Mouse (Mus musculus) limb, embryonic 10.5 days (tissue): ENCODE measurements around the gene Fmo1. TPM values are rescaled to one million over a fixed set of nuclear protein-coding genes. Genes with fewer than 3 reads are reported as not detected.

Experiments used
- DNase-seq: peaks from one replicate; pipeline ENCODE4 v3.0.0-alpha.2; 2017; ENCODE audit warnings: low spot score
- H3K27ac ChIP-seq: fragments of 300-500 bp; sonication (generic); 2 replicates; pipeline ENCODE4 v1.5.1; 2016; ENCODE audit warnings: mild to moderate bottlenecking
- H3K27me3 ChIP-seq: fragments of 300-500 bp; sonication (generic); 2 replicates; pipeline ENCODE4 v1.6.1; 2016; ENCODE audit warnings: low read depth, mild to moderate bottlenecking; ENCODE audit not compliant: poor library complexity, severe bottlenecking
- H3K36me3 ChIP-seq: fragments of 300-500 bp; sonication (generic); 2 replicates; pipeline ENCODE4 v1.6.1; 2016; ENCODE audit warnings: mild to moderate bottlenecking, moderate library complexity
- H3K4me1 ChIP-seq: fragments of 300-500 bp; sonication (generic); 2 replicates; pipeline ENCODE4 v1.6.1; 2016
- H3K4me3 ChIP-seq: fragments of 300-500 bp; sonication (generic); 2 replicates; pipeline ENCODE4 v1.5.1; 2016; ENCODE audit warnings: mild to moderate bottlenecking, moderate library complexity
- H3K9me3 ChIP-seq: fragments of 300-500 bp; sonication (generic); replicated peaks from 2 replicates; pipeline ENCODE4 v1.6.1; 2016; ENCODE audit warnings: mild to moderate bottlenecking
- WGBS: fragments of 180-500 bp; shearing (Covaris S2); methylation state at CpG from one replicate; pipeline ENCODE4 v1.1.7; 2016; 5-methylcytosine and 5-hydroxymethylcytosine counted together
- polyA plus RNA-seq: library from polyadenylated mRNA; unstranded; fragments of >200 nt; fragmentation: Nextera tagmentation; extraction: Ambion mirVana; gene quantifications from 2 replicates; pipeline ENCODE4 v1.2.1, GENCODE M21; 2016

Fmo1 gene
- polyA plus RNA-seq, 1 experiment from 2014 or later: 2.1 TPM

DNA sequence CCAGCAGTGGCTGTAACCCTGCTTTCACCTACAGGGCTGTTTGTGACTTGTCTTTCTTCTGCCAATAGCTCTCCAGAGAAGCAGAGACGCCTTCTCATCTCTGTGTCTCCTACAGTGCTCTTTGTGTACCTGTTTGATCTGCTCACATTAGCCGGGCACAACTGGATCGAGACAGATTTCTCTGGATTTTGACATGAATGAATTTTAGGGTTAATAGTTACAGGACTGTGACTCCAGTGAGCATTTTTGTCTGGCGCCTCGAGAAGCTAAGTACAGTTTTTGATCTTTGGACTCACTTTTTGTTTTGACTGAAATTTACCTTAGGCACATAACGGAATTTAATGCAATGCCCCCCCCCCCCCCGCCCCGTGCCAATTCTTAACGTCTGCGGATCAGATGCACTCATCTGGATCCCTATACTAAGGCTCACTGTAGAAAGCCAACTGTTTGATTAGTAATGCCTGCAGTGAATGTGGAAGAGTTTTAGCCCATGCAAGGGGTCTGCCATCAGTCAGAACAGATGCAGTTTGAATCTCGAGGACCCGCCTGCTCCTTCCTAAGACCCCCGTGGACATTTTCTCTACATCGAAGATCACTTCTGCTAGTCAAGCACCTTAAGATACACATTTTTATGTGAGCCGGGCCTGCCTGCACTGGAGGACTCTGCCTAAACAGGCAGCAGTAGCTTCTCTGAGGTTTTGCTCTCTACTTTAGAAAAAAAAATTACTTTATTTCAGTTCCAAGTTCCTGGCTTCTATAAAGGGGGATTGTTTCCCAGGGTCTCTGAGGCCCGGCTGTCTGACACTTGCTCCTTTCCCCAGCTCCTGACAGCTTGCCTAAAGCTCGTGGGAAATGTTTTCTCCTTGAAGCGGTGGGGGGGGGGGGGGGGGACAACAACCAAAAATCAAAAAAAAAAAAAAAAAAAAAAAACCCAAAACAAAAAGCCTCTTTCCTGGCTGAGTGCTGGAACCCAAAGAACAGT lies 8.4 kb downstream of the Fmo1 start:
- DNase-seq: no peak
- Histone ChIP-seq H3K4me3 (no peak overlapping the region), H3K9me3 (no peaks in the 10 kb centered on the region), H3K27ac (peak overlapping the region; percentile 65; the same call in 1 of the 2 replicates), H3K27me3 (no peaks in the 10 kb centered on the region), H3K4me1 (peaks cover 30% of the 10 kb centered on the region), H3K36me3 (no peaks in the 10 kb centered on the region)
- WGBS: 81% methylated on average over 18 of the region's 18 CpGs

DNA sequence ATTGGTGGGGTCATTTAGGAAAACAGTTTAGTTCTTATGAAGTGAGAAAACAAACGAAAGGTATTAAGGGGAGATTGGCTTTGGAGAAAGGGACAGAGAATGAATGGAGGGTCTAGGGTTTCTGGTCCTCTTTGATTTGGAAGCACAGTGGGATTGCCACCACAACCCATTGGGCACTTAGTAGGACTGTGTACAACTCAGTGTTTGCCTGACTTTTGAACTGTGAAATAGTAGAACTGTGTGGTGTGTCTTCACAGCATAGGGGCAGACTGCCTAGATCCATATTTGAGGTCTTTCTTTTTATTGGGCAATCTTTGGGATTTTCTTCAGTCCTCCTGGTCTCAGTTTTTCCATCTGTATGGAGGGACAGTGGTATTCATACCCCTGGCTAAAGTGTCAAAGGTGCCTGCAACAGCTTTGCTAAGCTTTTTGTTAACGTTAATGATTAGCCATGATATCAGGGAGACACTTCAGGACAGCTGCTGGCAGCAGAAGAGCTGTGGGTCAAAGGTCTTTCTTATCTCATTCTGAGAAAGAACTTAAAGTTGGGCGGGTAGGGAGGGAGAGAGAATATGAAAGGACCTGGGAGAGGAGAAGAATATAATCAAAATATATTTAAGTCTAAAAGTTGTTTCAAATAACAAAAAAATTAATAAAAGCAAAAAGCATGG lies 12.5 kb downstream of the Fmo1 start:
- Histone ChIP-seq H3K27ac (no peak overlapping the region), H3K4me3 (no peak overlapping the region), H3K36me3 (no peaks in the 10 kb centered on the region), H3K4me1 (peaks cover 10% of the 10 kb centered on the region; the same call in 1 of the 2 replicates), H3K27me3 (no peaks in the 10 kb centered on the region), H3K9me3 (no peaks in the 10 kb centered on the region)
- no peak for DNase-seq
- WGBS: 84% methylated on average over 3 of the region's 3 CpGs

DNA sequence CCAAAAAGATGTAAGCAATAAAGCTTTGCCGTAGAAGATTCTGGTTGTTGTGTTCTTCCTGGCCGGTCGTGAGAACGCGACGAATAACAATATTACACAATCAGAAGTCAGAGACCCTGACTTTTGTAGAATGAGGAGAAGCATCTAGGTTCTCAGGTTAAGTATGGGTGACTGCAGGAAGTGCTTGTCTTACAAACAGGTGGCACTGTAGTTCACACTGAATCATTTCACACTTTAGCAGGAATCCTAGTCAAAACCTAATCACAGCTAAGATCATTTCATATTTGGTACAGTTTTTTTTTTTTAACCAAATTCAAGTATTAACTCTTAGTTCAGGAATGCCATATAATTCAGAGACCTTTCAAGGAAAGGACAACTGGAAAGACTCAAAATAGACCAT lies 18.9 kb downstream of the Fmo1 start:
- Histone ChIP-seq H3K4me3 (no peak overlapping the region), H3K9me3 (no peaks in the 10 kb centered on the region), H3K4me1 (no peaks in the 10 kb centered on the region), H3K27me3 (no peaks in the 10 kb centered on the region), H3K27ac (no peak overlapping the region), H3K36me3 (no peaks in the 10 kb centered on the region)
- no peak for DNase-seq
- WGBS: over 99% methylated on average over 6 of the region's 6 CpGs

DNA sequence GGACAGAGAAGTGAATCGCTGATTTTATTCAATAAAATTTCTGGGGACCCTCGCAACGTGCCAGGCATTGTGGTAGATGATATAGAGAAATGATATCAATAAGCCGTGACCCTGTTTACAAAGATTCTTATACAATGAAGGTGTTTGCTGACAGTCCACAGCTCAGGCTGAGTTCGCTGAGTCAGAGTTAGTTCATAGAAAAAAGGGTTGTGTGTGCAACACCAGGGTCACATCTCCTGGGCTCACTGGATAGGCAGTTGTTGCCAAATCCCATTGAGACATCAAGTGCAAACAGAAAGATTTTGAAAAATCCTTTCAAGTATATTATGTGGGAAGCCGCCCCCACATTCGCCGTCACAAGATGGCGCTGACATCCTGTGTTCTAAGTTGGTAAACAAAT lies 26.2 kb downstream of the Fmo1 start:
- Histone ChIP-seq H3K27me3 (no peaks in the 10 kb centered on the region), H3K4me1 (no peaks in the 10 kb centered on the region), H3K9me3 (no peaks in the 10 kb centered on the region), H3K36me3 (no peaks in the 10 kb centered on the region), H3K4me3 (no peak overlapping the region), H3K27ac (no peak overlapping the region)
- DNase-seq: no peak
- WGBS: 95% methylated on average over 9 of the region's 9 CpGs

DNA sequence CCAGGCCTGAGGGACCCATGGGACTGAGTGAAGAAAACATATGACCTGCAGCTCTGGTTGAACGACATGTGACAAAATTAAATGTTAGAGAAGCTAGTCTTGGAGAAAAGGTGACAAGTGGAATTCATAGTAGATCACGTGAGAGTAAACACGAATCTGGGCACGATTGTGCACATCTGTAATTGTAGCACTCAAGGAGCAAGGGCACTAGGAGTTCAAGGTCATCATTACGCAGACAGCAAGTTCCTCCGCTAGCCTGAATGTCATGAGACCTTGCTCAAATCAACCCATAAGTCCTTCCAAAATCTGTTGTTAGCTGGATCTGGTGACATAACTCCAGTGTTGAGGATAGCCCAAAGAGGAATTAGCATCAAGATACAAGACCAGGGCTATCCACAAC lies 27.4 kb downstream of the Fmo1 start:
- Histone ChIP-seq H3K4me1 (no peaks in the 10 kb centered on the region), H3K9me3 (no peaks in the 10 kb centered on the region), H3K27me3 (no peaks in the 10 kb centered on the region), H3K27ac (no peak overlapping the region), H3K36me3 (no peaks in the 10 kb centered on the region), H3K4me3 (no peak overlapping the region)
- 94% methylated on average over 6 of the region's 6 CpGs for WGBS
- DNase-seq: no peak

DNA sequence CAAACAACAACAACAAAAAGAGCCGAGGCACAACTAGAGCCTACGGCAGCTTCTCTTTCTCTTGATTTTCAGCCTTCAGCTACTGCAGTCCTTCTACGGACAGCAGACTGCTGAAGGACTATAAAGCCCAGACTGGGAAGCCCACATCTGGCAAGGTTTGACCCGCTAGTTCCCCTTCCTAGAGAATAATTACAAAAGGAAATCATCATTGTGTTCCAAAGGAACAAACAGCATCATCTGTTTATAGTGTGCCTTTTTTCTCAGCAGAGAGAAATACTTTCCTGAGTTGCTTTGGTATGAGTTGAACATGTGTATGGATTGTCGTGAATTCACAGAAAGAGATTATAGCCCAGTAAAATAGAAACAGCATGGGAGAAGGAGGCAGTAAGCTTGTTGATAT lies 32.1 kb downstream of the Fmo1 start:
- Histone ChIP-seq H3K4me3 (no peak overlapping the region), H3K27ac (no peak overlapping the region), H3K36me3 (no peaks in the 10 kb centered on the region), H3K27me3 (no peaks in the 10 kb centered on the region), H3K9me3 (no peaks in the 10 kb centered on the region), H3K4me1 (peaks cover 12% of the 10 kb centered on the region)
- 84% methylated on average over 5 of the region's 5 CpGs for WGBS
- no peak for DNase-seq

DNA sequence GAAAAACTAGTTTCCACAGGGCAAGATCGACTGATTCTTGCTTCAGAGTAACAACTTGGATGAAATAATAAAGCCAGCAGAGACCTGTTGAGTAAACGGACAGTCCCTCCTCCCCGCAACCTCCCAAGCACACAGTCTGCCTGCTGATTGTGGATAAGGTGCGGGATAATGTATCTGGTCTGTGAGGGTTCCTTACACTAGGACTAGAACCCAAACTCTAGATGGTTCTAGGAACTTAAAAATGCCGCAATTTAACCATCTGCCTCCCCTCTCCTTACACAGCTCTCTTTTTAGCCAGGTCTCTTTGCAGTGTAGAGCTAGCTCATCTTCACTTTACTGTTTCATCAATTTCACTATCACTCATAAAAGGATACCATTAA lies 33.8 kb downstream of the Fmo1 start:
- 65% methylated on average over 5 of the region's 5 CpGs for WGBS
- Histone ChIP-seq H3K4me3 (peak overlapping the region; percentile 10; the same call in 1 of the 2 replicates), H3K27me3 (no peaks in the 10 kb centered on the region), H3K27ac (peak overlapping the region; percentile 83), H3K9me3 (no peaks in the 10 kb centered on the region), H3K36me3 (no peaks in the 10 kb centered on the region), H3K4me1 (peaks cover 12% of the 10 kb centered on the region)
- no peak for DNase-seq

DNA sequence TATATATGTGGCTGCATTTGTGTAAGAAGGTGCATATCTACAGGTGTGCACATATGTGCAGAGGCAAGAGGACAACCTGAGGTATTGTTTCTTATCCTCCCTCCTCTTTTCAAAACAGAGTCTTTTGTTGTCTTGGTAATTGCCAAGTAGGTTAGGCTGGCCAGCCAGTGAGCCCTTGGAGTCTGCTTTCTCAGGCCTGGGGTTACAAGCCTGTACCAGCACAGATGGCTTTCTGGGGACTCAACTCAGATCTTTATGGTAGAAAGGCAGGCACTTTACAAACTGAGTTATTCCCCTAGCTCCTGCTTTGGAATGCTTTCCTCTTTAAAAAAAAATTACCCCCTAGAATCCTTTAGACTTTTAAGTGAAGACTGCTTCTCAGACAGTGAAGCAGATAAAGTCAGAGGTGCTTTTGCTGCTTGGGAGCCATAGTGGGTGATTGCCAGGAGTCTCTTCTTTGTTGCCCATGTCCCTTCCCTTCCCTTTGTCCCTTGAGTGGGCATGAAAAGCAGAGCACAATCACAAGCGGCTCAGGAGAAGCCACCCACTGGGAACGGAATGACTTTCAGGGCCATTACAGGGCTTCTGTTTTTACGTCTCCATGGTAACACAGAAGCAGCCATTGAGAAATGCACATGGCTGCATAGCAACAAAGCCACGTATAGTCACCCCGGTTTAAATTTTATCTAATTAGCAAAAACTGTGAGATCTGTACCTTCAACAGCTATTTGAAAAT lies 34.4 kb downstream of the Fmo1 start:
- Histone ChIP-seq H3K4me1 (peaks cover 12% of the 10 kb centered on the region), H3K36me3 (no peaks in the 10 kb centered on the region), H3K4me3 (peak overlapping the region; percentile 10; the same call in 1 of the 2 replicates), H3K9me3 (no peaks in the 10 kb centered on the region), H3K27ac (peak overlapping the region; percentile 83), H3K27me3 (no peaks in the 10 kb centered on the region)
- peak; percentile 51 for DNase-seq
- 11% methylated on average over 5 of the region's 5 CpGs for WGBS

DNA sequence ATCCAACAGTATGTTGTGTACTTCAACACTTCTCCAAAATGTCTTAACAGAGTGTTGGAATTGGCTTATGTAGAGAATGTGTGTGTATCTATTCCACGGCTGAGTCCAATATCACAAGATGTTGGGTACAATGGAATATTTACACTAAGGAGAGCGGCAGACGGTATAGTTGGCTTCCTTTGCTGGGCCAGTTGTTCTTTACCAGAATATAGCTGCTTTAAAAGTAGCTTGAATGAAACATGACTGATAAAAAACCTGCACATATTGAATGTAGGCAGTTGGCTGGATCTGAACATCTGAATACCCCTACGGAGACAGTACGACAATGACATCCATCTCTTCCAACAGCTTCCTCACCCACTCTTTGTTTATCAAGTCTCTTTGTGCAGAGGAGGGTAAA lies 47.1 kb downstream of the Fmo1 start:
- H3K4me3 ChIP-seq: no peak overlapping the region
- no peaks in the 10 kb centered on the region for H3K9me3 ChIP-seq
- 95% methylated on average over 5 of the region's 5 CpGs for WGBS
- no peaks in the 10 kb centered on the region for H3K27me3 ChIP-seq
- H3K27ac ChIP-seq: no peak overlapping the region
- no peaks in the 10 kb centered on the region for H3K36me3 ChIP-seq
- DNase-seq: no peak
- no peaks in the 10 kb centered on the region for H3K4me1 ChIP-seq

DNA sequence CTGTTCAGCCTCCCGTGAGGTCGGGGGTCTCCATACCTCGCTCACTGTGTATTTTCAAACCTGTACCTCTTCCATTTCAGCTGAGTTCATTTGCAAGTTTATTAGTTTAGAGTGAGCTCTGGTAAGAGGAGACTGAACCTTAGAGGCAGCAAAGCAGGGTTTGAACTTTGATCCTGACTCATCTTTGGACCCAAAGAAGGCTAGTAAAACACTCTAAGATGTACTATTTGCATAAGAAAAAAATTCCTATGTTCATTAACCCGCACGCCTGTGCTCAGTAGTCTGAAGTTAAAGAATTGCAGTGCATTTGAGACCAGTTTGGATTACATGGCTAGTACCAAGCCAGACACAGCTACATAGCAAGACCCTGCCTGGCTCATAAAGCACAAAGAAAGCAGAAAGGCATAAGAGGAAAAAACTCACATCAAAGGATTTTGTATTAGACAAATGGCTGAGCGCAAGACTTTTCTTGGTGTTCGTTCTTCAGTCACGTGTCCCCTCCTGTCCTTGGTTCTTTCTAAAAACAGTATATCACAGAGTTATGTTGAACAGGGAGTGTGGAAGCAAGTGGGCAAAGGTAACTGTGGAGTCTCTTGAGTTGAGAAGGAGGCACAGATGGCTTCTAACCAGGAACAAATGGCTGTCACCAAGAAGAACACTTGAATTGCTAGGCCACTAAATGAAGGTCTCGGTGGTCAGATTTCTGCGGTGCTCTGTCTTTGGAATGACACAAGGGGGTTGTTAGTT lies 50.9 kb downstream of the Fmo1 start:
- 82% methylated on average over 10 of the region's 10 CpGs for WGBS
- Histone ChIP-seq H3K27ac (no peak overlapping the region), H3K4me1 (no peaks in the 10 kb centered on the region)

DNA sequence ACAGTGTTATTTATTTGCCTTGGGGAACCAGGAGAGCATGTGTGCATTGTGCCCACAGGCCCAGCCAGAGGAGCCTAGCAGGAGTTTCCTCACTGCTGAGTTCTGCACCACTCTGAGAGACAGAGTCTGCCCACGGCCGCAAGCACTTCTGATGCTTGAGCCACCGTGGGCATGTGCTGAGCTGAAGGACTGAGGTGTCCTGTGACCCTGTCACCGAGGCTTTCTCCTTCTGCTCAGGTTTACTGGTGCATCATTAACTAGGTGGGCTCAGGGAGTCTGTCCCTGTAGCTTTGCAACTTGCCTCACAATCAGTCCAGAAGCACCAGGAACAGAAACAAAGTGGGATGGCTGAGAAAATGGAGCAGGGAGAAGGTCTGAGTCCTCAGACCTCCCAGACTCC lies 51.5 kb downstream of the Fmo1 start:
- 82% methylated on average over 4 of the region's 4 CpGs for WGBS
- no peak overlapping the region for H3K4me3 ChIP-seq

More for the DNA sequence above, 50.9 kb downstream of the Fmo1 start:
- no peaks in the 10 kb centered on the region for H3K9me3 ChIP-seq
- DNase-seq: no peak
- no peaks in the 10 kb centered on the region for H3K36me3 ChIP-seq
- H3K4me3 ChIP-seq: no peak overlapping the region
- H3K27me3 ChIP-seq: no peaks in the 10 kb centered on the region

DNA sequence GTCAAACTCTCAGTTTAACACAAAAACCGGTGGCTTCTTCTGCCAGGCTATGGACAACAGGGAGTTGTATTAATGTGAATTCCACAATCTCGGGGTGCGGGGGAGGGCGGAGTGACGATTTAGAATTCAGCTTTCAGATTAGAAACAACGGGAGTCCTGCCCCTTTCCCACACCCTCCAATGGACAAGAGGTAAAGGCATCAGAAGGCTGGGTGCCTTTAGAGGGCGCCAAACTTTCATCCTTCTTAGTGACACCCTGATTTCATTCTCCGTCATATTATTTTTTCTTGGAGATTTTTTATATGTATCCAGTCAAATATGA lies 52.6 kb downstream of the Fmo1 start, which contains the start of gene Fmo4:
Fmo4 (minus strand) TSS at position 137 of the 321 bp plus-strand sequence.
- Histone ChIP-seq H3K4me1 (no peaks in the 10 kb centered on the region), H3K27me3 (no peaks in the 10 kb centered on the region), H3K4me3 (no peak within 1 kb of the TSS), H3K9me3 (no peaks in the 10 kb centered on the region), H3K27ac (no peak within 1 kb of the TSS), H3K36me3 (no peaks in the 10 kb centered on the region)
- WGBS: 55% methylated on average over 8 of the region's 8 CpGs
- DNase-seq: no peak

More for the DNA sequence above, 51.5 kb downstream of the Fmo1 start:
- Histone ChIP-seq H3K36me3 (no peaks in the 10 kb centered on the region), H3K27me3 (no peaks in the 10 kb centered on the region), H3K27ac (no peak overlapping the region), H3K9me3 (no peaks in the 10 kb centered on the region), H3K4me1 (no peaks in the 10 kb centered on the region)
- DNase-seq: no peak
